Mouse (Mus musculus): ENCODE results near the gene Foxk1. TPM values are rescaled to one million over a fixed set of nuclear protein-coding genes. Genes with fewer than 3 reads are reported as not detected.

The Foxk1 gene
- polyA plus RNA-seq, 1 experiment from 2014 or later, result 7.6 TPM

- WGBS, result 54% methylated on average over 3 of the region's 3 CpGs
- H3K27ac ChIP-seq (replicated peaks), result no peak overlapping the region
- no peak overlapping the region for H3K4me3 ChIP-seq
- no peak for ATAC-seq (ENCODE audit: low FRiP score, low read depth)
- peaks cover 24% of the 10 kb centered on the region for H3K36me3 ChIP-seq
- H3K4me2 ChIP-seq (replicated peaks), result no peak overlapping the region
- peaks cover 26% of the 10 kb centered on the region for H3K4me1 ChIP-seq
- H3K9me3 ChIP-seq, result no peaks in the 10 kb centered on the region
- H3K27me3 ChIP-seq, result no peaks in the 10 kb centered on the region
- no peak overlapping the region for H3K9ac ChIP-seq (replicated peaks)
These were observed 22.4 kb downstream of the Foxk1 start for GRCm38 (mm10) chr5:142423701-142424100.

GRCm38 (mm10) chr5:142424627-142425349, 23.5 kb downstream of the Foxk1 start:
- peaks cover 17% of the 10 kb centered on the region for H3K36me3 ChIP-seq
- WGBS, result 76% methylated on average over 13 of the region's 13 CpGs
- H3K9ac ChIP-seq (replicated peaks), result no peak overlapping the region
- H3K9me3 ChIP-seq, result no peaks in the 10 kb centered on the region
- H3K4me3 ChIP-seq, result no peak overlapping the region
- H3K4me2 ChIP-seq (replicated peaks), result no peak overlapping the region
- H3K4me1 ChIP-seq, result peaks cover 26% of the 10 kb centered on the region
- peak overlapping the region; percentile 25; the same call in 1 of the 2 replicates for H3K27ac ChIP-seq (replicated peaks)
- no peak for ATAC-seq (ENCODE audit: low FRiP score, low read depth)
- H3K27me3 ChIP-seq, result no peaks in the 10 kb centered on the region

- 90% methylated on average over 2 of the region's 2 CpGs for WGBS
- H3K27ac ChIP-seq (replicated peaks), result peak overlapping the region; percentile 17; the same call in 1 of the 2 replicates
- peaks cover 28% of the 10 kb centered on the region for H3K4me1 ChIP-seq
These were observed 25.2 kb downstream of the Foxk1 start for GRCm38 (mm10) chr5:142426476-142426875.

GRCm38 (mm10) chr5:142427876-142428275, 26.6 kb downstream of the Foxk1 start:
- Histone ChIP-seq H3K27ac (replicated peaks) (no peak overlapping the region), H3K9ac (replicated peaks) (no peak overlapping the region), H3K36me3 (no peaks in the 10 kb centered on the region), H3K4me2 (replicated peaks) (no peak overlapping the region), H3K9me3 (no peaks in the 10 kb centered on the region), H3K27me3 (no peaks in the 10 kb centered on the region), H3K4me1 (peaks cover 27% of the 10 kb centered on the region), H3K4me3 (no peak overlapping the region)
- 56% methylated on average over 10 of the region's 10 CpGs for WGBS
- no peak for ATAC-seq (ENCODE audit: low FRiP score, low read depth)

More at GRCm38 (mm10) chr5:142426476-142426875, 25.2 kb downstream of the Foxk1 start:
- Histone ChIP-seq H3K4me2 (replicated peaks) (no peak overlapping the region), H3K36me3 (0 out of 2 replicates have a peak, but pooled peaks cover 4% of the 10 kb centered on the region), H3K9ac (replicated peaks) (no peak overlapping the region), H3K9me3 (no peaks in the 10 kb centered on the region), H3K4me3 (no peak overlapping the region), H3K27me3 (no peaks in the 10 kb centered on the region)
- no peak for ATAC-seq (ENCODE audit: low FRiP score, low read depth)

- no peak overlapping the region for H3K27ac ChIP-seq (replicated peaks)
- H3K27me3 ChIP-seq, result no peaks in the 10 kb centered on the region
- no peaks in the 10 kb centered on the region for H3K36me3 ChIP-seq
- no peak overlapping the region for H3K4me2 ChIP-seq (replicated peaks)
- no peak for ATAC-seq (ENCODE audit: low FRiP score, low read depth)
- peaks cover 22% of the 10 kb centered on the region for H3K4me1 ChIP-seq
- H3K9ac ChIP-seq (replicated peaks), result no peak overlapping the region
- WGBS, result 69% methylated on average over 6 of the region's 6 CpGs
- H3K9me3 ChIP-seq, result no peaks in the 10 kb centered on the region
- H3K4me3 ChIP-seq, result no peak overlapping the region
These were observed 27.4 kb downstream of the Foxk1 start for GRCm38 (mm10) chr5:142428691-142429090.

GRCm38 (mm10) chr5:142431029-142431428, 29.7 kb downstream of the Foxk1 start:
- no peaks in the 10 kb centered on the region for H3K27me3 ChIP-seq
- no peak overlapping the region for H3K4me3 ChIP-seq
- WGBS, result 78% methylated on average over 12 of the region's 12 CpGs
- H3K4me1 ChIP-seq, result peaks cover 17% of the 10 kb centered on the region; the same call in 1 of the 2 replicates
- peaks cover 14% of the 10 kb centered on the region for H3K36me3 ChIP-seq
- H3K27ac ChIP-seq (replicated peaks), result no peak overlapping the region
- no peak overlapping the region for H3K9ac ChIP-seq (replicated peaks)
- no peaks in the 10 kb centered on the region for H3K9me3 ChIP-seq
- no peak overlapping the region for H3K4me2 ChIP-seq (replicated peaks)
- no peak for ATAC-seq (ENCODE audit: low FRiP score, low read depth)

GRCm38 (mm10) chr5:142431811-142432434, 30.6 kb downstream of the Foxk1 start:
- H3K4me2 ChIP-seq (replicated peaks), result no peak overlapping the region
- no peak overlapping the region for H3K27ac ChIP-seq (replicated peaks)
- H3K4me3 ChIP-seq, result no peak overlapping the region
- no peaks in the 10 kb centered on the region for H3K9me3 ChIP-seq
- peaks cover 22% of the 10 kb centered on the region for H3K36me3 ChIP-seq
- no peak for ATAC-seq (ENCODE audit: low FRiP score, low read depth)
- H3K9ac ChIP-seq (replicated peaks), result no peak overlapping the region
- H3K4me1 ChIP-seq, result peaks cover 10% of the 10 kb centered on the region; the same call in 1 of the 2 replicates
- 82% methylated on average over 9 of the region's 9 CpGs for WGBS
- H3K27me3 ChIP-seq, result no peaks in the 10 kb centered on the region

GRCm38 (mm10) chr5:142432695-142433094, 31.4 kb downstream of the Foxk1 start:
- no peak for ATAC-seq (ENCODE audit: low FRiP score, low read depth)
- Histone ChIP-seq H3K9ac (replicated peaks) (no peak overlapping the region), H3K27ac (replicated peaks) (no peak overlapping the region), H3K36me3 (peaks cover 24% of the 10 kb centered on the region), H3K4me1 (peaks cover 6% of the 10 kb centered on the region; the same call in 1 of the 2 replicates), H3K9me3 (no peaks in the 10 kb centered on the region), H3K4me3 (no peak overlapping the region), H3K27me3 (no peaks in the 10 kb centered on the region), H3K4me2 (replicated peaks) (no peak overlapping the region)
- WGBS, result 87% methylated on average over 4 of the region's 4 CpGs

GRCm38 (mm10) chr5:142434052-142434451, 32.8 kb downstream of the Foxk1 start:
- Histone ChIP-seq H3K4me2 (replicated peaks) (no peak overlapping the region), H3K36me3 (peaks cover 27% of the 10 kb centered on the region), H3K9ac (replicated peaks) (no peak overlapping the region), H3K27ac (replicated peaks) (no peak overlapping the region), H3K4me3 (no peak overlapping the region), H3K4me1 (0 out of 2 replicates have a peak, but pooled peaks cover 2% of the 10 kb centered on the region), H3K27me3 (no peaks in the 10 kb centered on the region), H3K9me3 (no peaks in the 10 kb centered on the region)
- no peak for ATAC-seq (ENCODE audit: low FRiP score, low read depth)
- 83% methylated on average over 5 of the region's 5 CpGs for WGBS

- Histone ChIP-seq H3K27me3 (no peaks in the 10 kb centered on the region), H3K4me2 (replicated peaks) (no peak overlapping the region), H3K9me3 (no peaks in the 10 kb centered on the region), H3K4me3 (no peak overlapping the region), H3K4me1 (peaks cover 17% of the 10 kb centered on the region), H3K9ac (replicated peaks) (no peak overlapping the region), H3K36me3 (peaks cover 27% of the 10 kb centered on the region), H3K27ac (replicated peaks) (no peak overlapping the region)
- WGBS, result 97% methylated on average over 15 of the region's 15 CpGs
- ATAC-seq (ENCODE audit: low FRiP score, low read depth), result no peak
These were observed 34.4 kb downstream of the Foxk1 start for GRCm38 (mm10) chr5:142435736-142436135.

- no peaks in the 10 kb centered on the region for H3K27me3 ChIP-seq
- H3K4me3 ChIP-seq, result no peak overlapping the region
- peaks cover 27% of the 10 kb centered on the region for H3K36me3 ChIP-seq
- H3K4me1 ChIP-seq, result peaks cover 32% of the 10 kb centered on the region
- ATAC-seq (ENCODE audit: low FRiP score, low read depth), result no peak
- H3K9ac ChIP-seq (replicated peaks), result no peak overlapping the region
- no peak overlapping the region for H3K4me2 ChIP-seq (replicated peaks)
- H3K9me3 ChIP-seq, result no peaks in the 10 kb centered on the region
- 87% methylated on average over 16 of the region's 16 CpGs for WGBS
- no peak overlapping the region for H3K27ac ChIP-seq (replicated peaks)
These were observed 37.2 kb downstream of the Foxk1 start for GRCm38 (mm10) chr5:142438380-142438938.

GRCm38 (mm10) chr5:142439911-142440432, 38.7 kb downstream of the Foxk1 start:
- Histone ChIP-seq H3K4me1 (peaks cover 41% of the 10 kb centered on the region), H3K27me3 (no peaks in the 10 kb centered on the region), H3K4me3 (peak overlapping the region; percentile 25), H3K36me3 (peaks cover 24% of the 10 kb centered on the region), H3K27ac (replicated peaks) (peak overlapping the region; percentile 84), H3K4me2 (replicated peaks) (peak overlapping the region; percentile 56), H3K9me3 (no peaks in the 10 kb centered on the region), H3K9ac (replicated peaks) (peak overlapping the region; percentile 31; the same call in 1 of the 2 replicates)
- under 1% methylated on average over 12 of the region's 12 CpGs for WGBS
- ATAC-seq (ENCODE audit: low FRiP score, low read depth), result peak; percentile 71
